Mouse (Mus musculus): ENCODE data around the gene Mrpl28. TPM values are rescaled to one million over a fixed set of nuclear protein-coding genes. Genes with fewer than 3 reads are reported as not detected.
"Not testable (repeated sequence)": the region's sequence is repeated elsewhere in the genome, so short reads cannot be mapped to it uniquely, and the experiment has no call there.

The Mrpl28 gene
- polyA plus RNA-seq, 1 experiment from 2014 or later, result 106 TPM

DNA sequence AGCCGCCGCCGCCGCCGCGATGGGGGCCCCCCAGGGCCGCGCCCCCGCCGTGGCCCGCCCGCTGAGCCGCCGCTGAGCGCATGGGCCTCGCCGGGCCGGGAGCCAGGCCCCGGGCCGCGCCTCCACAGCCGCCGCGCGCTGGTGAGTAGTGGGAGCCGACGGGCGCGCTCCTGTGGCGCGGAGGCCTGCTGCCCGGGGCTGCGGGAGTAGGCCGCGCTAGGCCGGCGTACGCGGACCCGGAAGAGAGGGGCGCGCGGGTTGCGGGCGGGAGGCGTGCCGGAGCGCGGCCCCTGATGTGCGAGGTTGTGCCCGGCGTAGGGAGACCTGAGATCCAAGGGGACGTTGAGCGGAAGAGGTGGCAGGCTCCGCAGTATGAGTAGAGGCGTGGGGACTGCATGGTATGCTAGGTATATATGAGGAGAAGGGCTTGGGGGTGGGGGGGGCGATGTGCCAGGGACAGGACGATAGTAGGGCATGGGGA lies 15.6 kb downstream of the Mrpl28 start:
- peaks cover 11% of the 10 kb centered on the region for H3K36me3 ChIP-seq (ENCODE audit: control insufficient read depth, insufficient read depth)
- peaks cover 19% of the 10 kb centered on the region for H3K4me1 ChIP-seq (ENCODE audit: control insufficient read depth, low read depth, low read length)
- H3K9ac ChIP-seq (ENCODE audit: low read depth, low read length), result peak overlapping the region; percentile 93
- no peaks in the 10 kb centered on the region for H3K9me3 ChIP-seq (replicated peaks; ENCODE audit: control insufficient read depth, low read length)
- peak overlapping the region; percentile 86 for H3K27ac ChIP-seq (ENCODE audit: low read length)
- peak; percentile 72 for ATAC-seq (ENCODE audit: low read depth)
- peak overlapping the region; percentile 94 for H3K4me3 ChIP-seq (ENCODE audit: low read depth, low read length)
- under 1% methylated on average over 45 of the region's 58 CpGs for WGBS (ENCODE audit: insufficient replicate concordance)
- no peaks in the 10 kb centered on the region for H3K27me3 ChIP-seq (ENCODE audit: control insufficient read depth, insufficient read depth, low read depth, low read length)
- H3K4me2 ChIP-seq (ENCODE audit: low read depth, low read length), result peak overlapping the region; percentile 97

DNA sequence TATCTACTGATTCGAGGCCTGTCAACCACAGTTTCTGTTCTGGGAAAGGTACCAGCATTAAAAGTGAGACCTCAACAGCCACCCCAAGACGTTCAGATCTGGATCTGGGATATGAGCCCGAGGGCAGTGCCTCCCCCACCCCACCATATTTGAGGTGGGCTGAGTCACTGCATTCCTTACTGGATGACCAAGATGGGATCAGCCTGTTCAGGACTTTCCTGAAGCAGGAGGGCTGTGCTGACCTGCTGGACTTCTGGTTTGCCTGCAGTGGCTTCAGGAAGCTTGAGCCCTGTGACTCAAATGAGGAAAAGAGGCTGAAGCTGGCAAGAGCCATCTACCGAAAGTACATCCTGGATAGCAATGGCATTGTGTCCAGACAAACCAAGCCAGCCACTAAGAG lies 19.5 kb downstream of the Mrpl28 start:
- WGBS (ENCODE audit: insufficient replicate concordance), result 73% methylated on average over 4 of the region's 4 CpGs
- Histone ChIP-seq H3K9ac (ENCODE audit: low read depth, low read length) (no peak overlapping the region), H3K4me3 (ENCODE audit: low read depth, low read length) (no peak overlapping the region), H3K9me3 (replicated peaks; ENCODE audit: control insufficient read depth, low read length) (no peaks in the 10 kb centered on the region), H3K27me3 (ENCODE audit: control insufficient read depth, insufficient read depth, low read depth, low read length) (no peaks in the 10 kb centered on the region), H3K4me2 (ENCODE audit: low read depth, low read length) (no peak overlapping the region), H3K4me1 (ENCODE audit: control insufficient read depth, low read depth, low read length) (peaks cover 17% of the 10 kb centered on the region), H3K36me3 (ENCODE audit: control insufficient read depth, insufficient read depth) (peaks cover 15% of the 10 kb centered on the region), H3K27ac (ENCODE audit: low read length) (no peak overlapping the region)
- ATAC-seq (ENCODE audit: low read depth), result no peak

DNA sequence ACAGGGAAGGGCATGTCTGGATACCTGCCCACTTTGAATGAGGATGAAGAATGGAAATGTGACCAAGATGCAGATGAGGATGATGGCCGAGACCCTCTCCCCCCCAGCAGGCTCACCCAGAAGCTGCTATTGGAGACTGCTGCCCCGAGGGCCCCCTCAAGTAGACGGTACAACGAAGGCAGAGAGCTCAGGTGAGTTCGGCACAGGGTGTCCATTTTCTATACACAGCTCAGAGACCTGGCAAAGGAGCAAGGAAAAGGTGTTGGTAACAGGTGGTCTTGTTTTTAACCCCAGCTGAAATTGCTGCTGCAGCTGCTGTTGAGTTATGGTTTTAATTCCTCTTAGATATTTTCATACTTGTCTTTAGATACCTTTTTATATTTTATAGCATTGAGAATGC lies 20.1 kb downstream of the Mrpl28 start:
- Histone ChIP-seq H3K4me1 (ENCODE audit: control insufficient read depth, low read depth, low read length) (peaks cover 14% of the 10 kb centered on the region), H3K27ac (ENCODE audit: low read length) (no peak overlapping the region), H3K9ac (ENCODE audit: low read depth, low read length) (no peak overlapping the region), H3K4me2 (ENCODE audit: low read depth, low read length) (no peak overlapping the region), H3K27me3 (ENCODE audit: control insufficient read depth, insufficient read depth, low read depth, low read length) (no peaks in the 10 kb centered on the region), H3K4me3 (ENCODE audit: low read depth, low read length) (no peak overlapping the region), H3K36me3 (ENCODE audit: control insufficient read depth, insufficient read depth) (peaks cover 15% of the 10 kb centered on the region), H3K9me3 (replicated peaks; ENCODE audit: control insufficient read depth, low read length) (no peaks in the 10 kb centered on the region)
- 87% methylated on average over 5 of the region's 5 CpGs for WGBS (ENCODE audit: insufficient replicate concordance)
- ATAC-seq (ENCODE audit: low read depth), result no peak

DNA sequence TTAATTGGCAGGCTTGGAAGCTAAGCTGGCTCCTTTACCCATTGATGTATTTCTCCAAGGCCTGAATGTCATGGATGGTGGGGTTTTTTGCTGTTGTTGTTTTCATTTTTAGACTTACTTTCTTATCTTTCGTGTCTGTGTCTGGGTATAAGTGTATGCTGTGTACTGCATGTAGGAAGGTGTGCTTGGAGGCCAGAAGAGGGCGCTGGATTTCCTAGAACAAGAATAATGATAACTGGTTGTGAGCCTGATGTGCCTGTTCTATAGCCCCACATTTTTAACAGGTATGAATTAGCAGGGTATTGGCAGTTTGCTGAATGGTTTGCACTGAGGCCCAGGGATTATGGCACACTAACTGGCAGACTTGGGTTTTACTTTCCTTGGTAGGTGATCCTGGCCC lies 25.8 kb downstream of the Mrpl28 start:
- peaks cover 12% of the 10 kb centered on the region for H3K36me3 ChIP-seq (ENCODE audit: control insufficient read depth, insufficient read depth)
- 68% methylated on average over 2 of the region's 2 CpGs for WGBS (ENCODE audit: insufficient replicate concordance)
- ATAC-seq (ENCODE audit: low read depth), result no peak

DNA sequence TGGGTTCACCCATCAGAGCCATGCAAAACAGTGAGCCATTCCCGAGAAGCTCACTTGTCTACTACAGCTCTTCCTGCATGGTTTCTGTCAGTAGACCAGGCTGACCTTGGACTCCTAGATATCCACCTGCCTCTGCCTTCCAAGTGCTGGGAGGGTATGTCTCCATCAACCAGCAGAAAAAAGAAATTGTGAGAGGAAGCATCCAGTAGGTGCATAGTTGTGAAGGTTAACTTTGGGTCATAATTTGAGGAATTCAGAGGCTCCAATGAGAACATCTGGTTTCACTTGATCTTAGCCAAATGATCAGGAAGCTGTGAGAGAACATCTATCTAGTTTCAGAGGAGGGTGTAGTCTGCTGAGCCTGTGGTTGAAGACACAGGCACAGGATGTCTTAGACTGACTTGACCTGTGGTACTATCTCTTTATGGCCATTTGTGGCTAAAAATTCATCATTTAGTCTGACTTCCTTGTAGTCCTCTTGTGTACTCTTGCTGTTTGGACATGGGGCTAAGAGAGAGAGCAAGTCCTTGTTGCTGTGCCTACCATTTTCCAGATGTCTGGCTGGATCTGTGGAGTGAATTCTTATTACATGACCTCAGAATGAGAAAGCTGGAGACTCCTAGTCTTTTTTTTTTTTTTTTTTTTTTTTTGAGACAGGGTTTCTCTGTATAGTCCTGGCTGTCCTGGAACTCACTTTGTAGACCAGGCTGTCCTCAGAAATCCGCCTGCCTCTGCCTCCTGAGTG lies 28.8 kb downstream of the Mrpl28 start:
- Histone ChIP-seq H3K27me3 (ENCODE audit: control insufficient read depth, insufficient read depth, low read depth, low read length) (no peaks in the 10 kb centered on the region), H3K4me1 (ENCODE audit: control insufficient read depth, low read depth, low read length) (no peaks in the 10 kb centered on the region), H3K9ac (ENCODE audit: low read depth, low read length) (no peak overlapping the region), H3K4me3 (ENCODE audit: low read depth, low read length) (no peak overlapping the region), H3K27ac (ENCODE audit: low read length) (no peak overlapping the region), H3K4me2 (ENCODE audit: low read depth, low read length) (no peak overlapping the region), H3K36me3 (ENCODE audit: control insufficient read depth, insufficient read depth) (peaks cover 8% of the 10 kb centered on the region), H3K9me3 (replicated peaks; ENCODE audit: control insufficient read depth, low read length) (no peaks in the 10 kb centered on the region)
- no peak for ATAC-seq (ENCODE audit: low read depth)
- 74% methylated on average over 2 of the region's 2 CpGs for WGBS (ENCODE audit: insufficient replicate concordance)

More for the DNA sequence above, 25.8 kb downstream of the Mrpl28 start:
- no peaks in the 10 kb centered on the region for H3K4me1 ChIP-seq (ENCODE audit: control insufficient read depth, low read depth, low read length)
- H3K4me2 ChIP-seq (ENCODE audit: low read depth, low read length), result no peak overlapping the region
- no peaks in the 10 kb centered on the region for H3K27me3 ChIP-seq (ENCODE audit: control insufficient read depth, insufficient read depth, low read depth, low read length)
- H3K9me3 ChIP-seq (replicated peaks; ENCODE audit: control insufficient read depth, low read length), result no peaks in the 10 kb centered on the region
- no peak overlapping the region for H3K4me3 ChIP-seq (ENCODE audit: low read depth, low read length)
- H3K27ac ChIP-seq (ENCODE audit: low read length), result no peak overlapping the region
- no peak overlapping the region for H3K9ac ChIP-seq (ENCODE audit: low read depth, low read length)

DNA sequence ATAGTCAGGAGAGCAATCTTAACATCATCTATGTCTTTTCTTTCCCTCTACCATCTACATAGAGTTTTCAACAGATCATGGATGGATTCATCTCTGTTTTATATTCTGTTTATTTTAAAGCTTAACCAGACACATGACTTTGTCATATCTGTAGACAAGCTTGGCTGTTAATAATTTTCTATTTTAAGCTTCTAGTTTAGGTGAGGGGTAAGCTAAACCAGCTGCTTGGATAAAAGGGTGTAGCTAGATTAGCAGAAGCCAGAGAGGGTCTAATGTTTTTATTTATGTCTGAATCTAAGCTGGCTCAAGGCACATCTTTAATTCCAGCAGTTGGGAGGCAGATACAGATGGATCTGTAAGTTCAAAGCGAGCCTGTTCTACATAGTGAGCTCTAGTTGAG lies 39.4 kb downstream of the Mrpl28 start:
- Histone ChIP-seq H3K27me3 (ENCODE audit: control insufficient read depth, insufficient read depth, low read depth, low read length) (no peaks in the 10 kb centered on the region), H3K9me3 (replicated peaks; ENCODE audit: control insufficient read depth, low read length) (no peaks in the 10 kb centered on the region), H3K4me2 (ENCODE audit: low read depth, low read length) (no peak overlapping the region), H3K36me3 (ENCODE audit: control insufficient read depth, insufficient read depth) (no peaks in the 10 kb centered on the region), H3K27ac (ENCODE audit: low read length) (no peak overlapping the region), H3K4me1 (ENCODE audit: control insufficient read depth, low read depth, low read length) (no peaks in the 10 kb centered on the region), H3K9ac (ENCODE audit: low read depth, low read length) (no peak overlapping the region), H3K4me3 (ENCODE audit: low read depth, low read length) (no peak overlapping the region)
- no peak for ATAC-seq (ENCODE audit: low read depth)
- WGBS (ENCODE audit: insufficient replicate concordance), result 79% methylated on average over 1 of the region's 1 CpGs

DNA sequence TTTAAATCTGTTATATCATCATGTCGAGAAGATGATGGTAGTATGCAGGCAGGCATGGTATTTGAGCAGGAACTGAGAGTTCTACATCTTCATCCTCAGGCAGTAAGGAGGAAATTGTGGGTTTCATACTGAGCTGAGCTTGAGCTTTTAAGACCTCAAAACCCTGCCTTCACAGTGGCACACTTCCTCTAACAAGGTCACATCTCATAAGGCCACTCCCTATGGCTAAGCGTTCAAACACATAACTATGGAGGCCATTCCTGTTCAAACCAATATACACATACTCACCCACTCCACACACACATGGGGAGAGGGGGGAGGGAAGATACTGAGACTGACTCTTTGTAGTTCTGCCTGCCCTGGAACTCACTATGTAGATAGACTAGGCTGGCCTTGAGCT lies 44.7 kb downstream of the Mrpl28 start:
- Histone ChIP-seq H3K27ac (ENCODE audit: low read length) (no peak overlapping the region), H3K9me3 (replicated peaks; ENCODE audit: control insufficient read depth, low read length) (no peaks in the 10 kb centered on the region), H3K4me3 (ENCODE audit: low read depth, low read length) (no peak overlapping the region), H3K36me3 (ENCODE audit: control insufficient read depth, insufficient read depth) (no peaks in the 10 kb centered on the region), H3K9ac (ENCODE audit: low read depth, low read length) (no peak overlapping the region), H3K27me3 (ENCODE audit: control insufficient read depth, insufficient read depth, low read depth, low read length) (no peaks in the 10 kb centered on the region), H3K4me1 (ENCODE audit: control insufficient read depth, low read depth, low read length) (no peaks in the 10 kb centered on the region), H3K4me2 (ENCODE audit: low read depth, low read length) (no peak overlapping the region)
- no peak for ATAC-seq (ENCODE audit: low read depth)
- WGBS (ENCODE audit: insufficient replicate concordance), result 16% methylated on average over 2 of the region's 2 CpGs

DNA sequence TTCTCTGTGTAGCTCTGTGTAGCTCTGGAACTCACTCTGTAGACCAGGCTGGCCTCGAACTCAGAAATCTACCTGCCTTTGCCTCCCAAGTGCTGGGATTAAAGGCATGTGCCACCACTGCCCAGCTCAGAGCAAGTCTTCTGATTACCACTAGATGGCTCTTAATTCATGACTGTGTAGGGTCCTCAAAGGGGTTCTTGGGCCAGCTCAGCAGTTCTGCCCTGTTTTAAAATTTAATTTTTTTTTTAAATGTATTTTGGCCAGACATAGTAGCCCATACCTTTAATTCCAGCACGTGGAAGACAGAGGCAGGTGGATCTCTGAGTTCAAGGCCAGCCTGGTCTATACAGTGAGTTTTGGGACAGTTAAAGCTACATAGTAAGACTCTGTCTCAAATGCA lies 51.9 kb downstream of the Mrpl28 start:
- not testable (repeated sequence) for H3K27me3 ChIP-seq (ENCODE audit: control insufficient read depth, insufficient read depth, low read depth, low read length); H3K4me1 ChIP-seq (ENCODE audit: control insufficient read depth, low read depth, low read length); H3K36me3 ChIP-seq (ENCODE audit: control insufficient read depth, insufficient read depth); H3K9me3 ChIP-seq (replicated peaks; ENCODE audit: control insufficient read depth, low read length); ATAC-seq (ENCODE audit: low read depth); H3K27ac ChIP-seq (ENCODE audit: low read length); H3K9ac ChIP-seq (ENCODE audit: low read depth, low read length); H3K4me3 ChIP-seq (ENCODE audit: low read depth, low read length); H3K4me2 ChIP-seq (ENCODE audit: low read depth, low read length)
- 64% methylated on average over 2 of the region's 2 CpGs for WGBS (ENCODE audit: insufficient replicate concordance)
